Mouse (Mus musculus) fat pad, adult 2 months (tissue): ENCODE measurements at regions not wholly inside any gene's neighbourhood (a gene's known extent, or its start where the extent isn't known, plus 50 kb on each side); places are given as distances from the start of the nearest gene placed in this dataset.

Experiments
- DNase-seq: peaks from one replicate; pipeline ENCODE4 v3.0.0-alpha.2; 2011; ENCODE audit warnings: low read depth, low spot score; ENCODE audit errors: extremely low read depth

GRCm38 (mm10) chr13:5204143-5204542, 595.2 kb upstream of the Akr1e1 start:
- DNase-seq = no peak

GRCm38 (mm10) chr13:5211659-5212058, 602.7 kb upstream of the Akr1e1 start:
- no peak for DNase-seq

GRCm38 (mm10) chr13:5229476-5229875, 620.5 kb upstream of the Akr1e1 start:
- no peak for DNase-seq

DNA sequence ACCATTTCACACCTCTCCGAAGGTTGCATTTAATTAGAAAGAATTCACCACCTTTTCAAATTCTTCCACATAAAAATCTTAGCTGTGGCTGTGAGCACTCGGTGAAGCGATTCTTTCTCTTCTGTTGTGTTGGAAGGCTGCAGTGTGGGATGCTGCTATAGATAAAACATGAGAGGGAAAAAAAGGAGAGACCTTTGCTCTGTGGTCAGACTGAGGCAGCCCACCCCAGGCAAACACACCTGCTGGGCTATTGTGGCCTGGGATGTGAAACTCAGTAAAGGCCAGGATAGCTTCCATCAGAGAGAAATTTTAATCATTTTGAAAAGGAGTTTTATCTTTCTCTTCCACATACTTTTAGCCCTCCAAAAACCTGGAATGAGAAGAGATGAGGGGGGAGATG, 625.3 kb upstream of the Akr1e1 start:
- no peak for DNase-seq

DNA sequence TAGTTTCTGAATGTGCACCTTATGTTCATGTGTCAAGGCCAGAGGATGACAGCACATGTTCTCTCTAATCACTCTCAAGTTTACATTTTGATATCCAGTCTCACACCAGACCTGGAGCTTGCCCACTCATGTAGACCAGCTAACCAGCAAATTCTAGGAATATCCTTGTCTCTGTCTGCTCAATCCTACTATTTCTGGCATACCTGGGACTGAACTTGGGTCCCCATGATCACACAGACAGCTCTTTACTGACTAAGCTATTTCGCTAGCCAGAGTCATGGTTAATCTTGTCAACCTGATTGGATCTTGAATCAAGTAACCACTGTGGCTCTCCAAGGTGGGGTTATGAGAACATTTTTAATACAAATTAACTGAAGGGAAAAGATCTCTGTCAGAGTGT, 625.9 kb upstream of the Klf6 start:
- DNase-seq = no peak

- no peak for DNase-seq
These were observed 620.7 kb upstream of the Klf6 start for GRCm38 (mm10) chr13:5240541-5240940.

DNA sequence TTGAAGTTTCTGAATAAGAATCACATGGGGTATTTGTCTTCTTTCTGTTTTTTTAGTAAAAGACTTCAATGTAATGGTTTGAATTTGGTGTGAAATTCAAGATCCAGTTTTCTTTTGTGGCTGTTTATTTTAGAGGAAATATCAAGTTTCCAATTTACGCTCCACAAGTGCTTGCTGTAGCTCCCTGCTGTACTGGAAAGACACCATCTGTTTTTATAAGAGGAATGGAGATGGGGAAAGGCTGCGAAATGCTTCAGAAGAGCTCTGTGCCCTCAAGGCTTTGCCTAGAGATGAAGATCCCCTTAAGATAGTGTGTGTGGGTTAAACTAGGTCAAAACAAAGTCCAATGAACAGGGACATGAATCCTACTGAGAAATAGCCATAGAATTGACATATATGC, 618.5 kb upstream of the Klf6 start:
- no peak for DNase-seq

- no peak for DNase-seq
These were observed 612.5 kb upstream of the Klf6 start for GRCm38 (mm10) chr13:5248671-5249391.

DNA sequence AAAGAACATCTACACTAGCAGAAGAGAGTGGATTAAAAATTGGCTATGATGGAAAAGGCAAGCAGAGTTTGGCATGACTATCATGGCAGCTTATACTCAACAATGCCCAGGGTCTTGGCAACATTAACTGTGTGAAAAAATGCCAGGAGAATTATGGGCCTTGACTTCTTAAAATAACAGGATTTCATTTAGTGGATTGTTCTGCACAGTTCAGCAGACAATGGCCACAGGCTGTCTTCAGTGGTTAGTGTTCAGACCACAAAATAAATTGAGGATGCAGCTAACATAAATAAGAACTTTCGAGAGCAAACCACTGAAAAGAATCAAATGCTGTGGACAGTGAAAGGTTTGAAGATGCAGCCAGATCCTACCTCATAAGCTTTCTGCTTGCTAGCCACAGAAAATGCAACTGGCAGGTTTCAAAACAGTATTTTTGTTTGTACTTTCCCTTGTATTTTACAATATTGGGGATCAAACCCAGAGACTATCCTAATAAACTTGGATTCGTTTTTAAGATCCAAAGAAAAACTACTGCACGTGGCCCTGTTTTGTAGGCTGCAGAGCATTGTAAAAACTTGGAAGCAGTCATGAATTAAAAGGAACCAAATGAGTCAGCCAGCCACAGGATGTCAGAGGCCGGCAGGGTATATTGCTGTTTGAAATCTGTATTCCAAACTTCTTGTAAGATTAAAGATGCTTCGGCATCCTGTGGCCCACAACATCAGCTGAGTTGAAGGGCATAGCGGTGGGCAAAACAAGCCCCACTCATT, 603.2 kb upstream of the Klf6 start:
- DNase-seq = peak; percentile 62

- no peak for DNase-seq
These were observed 601.5 kb upstream of the Klf6 start for GRCm38 (mm10) chr13:5259760-5260159.

GRCm38 (mm10) chr13:5272506-5273192, 588.6 kb upstream of the Klf6 start:
- no peak for DNase-seq

DNA sequence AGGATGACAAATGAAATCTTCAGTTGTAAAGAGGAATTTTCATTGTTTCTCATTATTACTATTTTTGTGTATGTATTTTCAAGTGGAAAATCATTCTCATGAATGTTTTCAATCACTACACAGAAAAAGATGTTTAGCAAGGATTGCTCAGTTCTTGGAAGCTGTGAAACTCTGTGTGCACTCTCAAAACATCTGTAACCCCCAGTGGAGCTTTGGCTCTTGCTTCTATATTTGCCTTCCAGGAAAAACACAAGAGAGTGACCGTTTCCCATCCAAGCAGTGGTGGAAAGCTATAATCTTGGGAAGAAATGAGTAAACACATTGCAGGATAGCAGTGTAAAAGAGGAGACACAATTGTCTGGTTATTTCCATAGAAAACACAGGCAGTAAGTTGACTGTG, 584.7 kb upstream of the Klf6 start:
- no peak for DNase-seq

DNA sequence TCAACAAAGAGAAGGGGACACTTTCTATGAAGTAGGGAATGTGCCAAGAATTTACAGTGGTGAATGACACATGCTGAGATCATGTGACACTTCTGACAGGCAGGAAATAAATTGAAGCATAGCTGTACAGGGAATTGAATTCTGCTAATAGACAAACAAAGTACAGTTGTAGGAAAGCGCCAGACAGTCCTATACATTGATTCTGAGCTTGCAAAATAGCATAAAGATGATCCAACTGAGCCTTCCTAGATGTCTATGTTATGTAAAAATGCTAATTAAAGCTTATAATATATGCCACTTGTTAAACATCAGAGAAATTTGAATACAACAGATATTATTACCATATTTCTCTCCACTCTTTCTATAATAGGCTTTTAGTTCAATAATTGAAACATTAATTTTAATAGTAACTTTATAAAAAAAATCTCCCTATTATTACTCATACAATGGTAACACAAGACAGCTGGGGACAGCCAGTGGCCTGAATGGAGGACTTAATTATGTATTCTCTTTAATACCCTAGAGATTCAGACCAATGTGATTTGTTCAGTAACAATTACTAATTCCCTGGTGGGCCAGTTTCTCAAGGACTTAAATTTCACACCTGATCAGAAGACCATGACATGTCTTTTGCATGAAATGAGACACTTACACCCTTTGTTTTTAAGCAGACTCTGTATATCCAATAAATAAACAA, 571.4 kb upstream of the Klf6 start:
- no peak for DNase-seq

DNA sequence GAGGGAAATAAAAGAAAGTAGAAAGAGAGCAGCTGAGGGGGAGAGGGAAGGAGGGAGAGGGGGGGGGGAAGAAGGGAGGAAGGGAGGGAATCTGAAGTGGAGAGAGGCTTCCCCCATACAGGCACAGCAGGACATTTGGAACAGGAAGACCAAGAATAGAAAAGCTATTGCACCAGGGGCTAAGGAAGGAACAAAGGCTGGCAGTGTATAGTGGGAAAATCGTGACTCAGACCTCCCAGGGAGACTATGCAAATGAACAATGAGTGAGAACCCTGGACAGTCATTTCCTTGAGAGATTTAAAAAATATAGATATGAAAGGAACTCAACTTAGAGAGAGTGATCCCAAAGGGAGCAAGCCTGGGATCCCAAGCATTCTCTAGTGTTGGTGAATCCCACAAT, 559.1 kb upstream of the Klf6 start:
- DNase-seq = no peak

DNA sequence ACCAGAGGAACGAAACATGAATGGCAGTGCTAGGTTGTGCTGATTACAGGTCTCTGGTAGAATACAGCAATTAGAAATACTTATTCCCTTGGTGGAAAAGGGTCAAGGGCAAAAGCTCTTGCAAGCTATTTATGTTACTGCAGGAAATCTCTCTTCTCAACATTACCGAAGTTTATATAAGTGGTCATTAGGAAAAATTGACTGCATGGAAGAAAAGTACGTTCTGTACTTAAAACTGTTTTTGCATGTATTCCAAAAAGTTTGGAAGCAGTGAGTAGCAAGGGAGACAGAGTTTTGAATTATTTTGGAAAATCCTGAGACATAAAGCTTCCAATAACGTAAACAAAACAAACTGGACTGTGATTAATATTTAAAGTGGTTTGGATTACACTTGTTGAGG, 554.6 kb upstream of the Klf6 start:
- DNase-seq = no peak

GRCm38 (mm10) chr13:5313297-5313696, 548.0 kb upstream of the Klf6 start:
- no peak for DNase-seq

GRCm38 (mm10) chr13:5315011-5315410, 546.3 kb upstream of the Klf6 start:
- DNase-seq = no peak

- DNase-seq = no peak
These were observed 543.1 kb upstream of the Klf6 start for GRCm38 (mm10) chr13:5317941-5318856.

DNA sequence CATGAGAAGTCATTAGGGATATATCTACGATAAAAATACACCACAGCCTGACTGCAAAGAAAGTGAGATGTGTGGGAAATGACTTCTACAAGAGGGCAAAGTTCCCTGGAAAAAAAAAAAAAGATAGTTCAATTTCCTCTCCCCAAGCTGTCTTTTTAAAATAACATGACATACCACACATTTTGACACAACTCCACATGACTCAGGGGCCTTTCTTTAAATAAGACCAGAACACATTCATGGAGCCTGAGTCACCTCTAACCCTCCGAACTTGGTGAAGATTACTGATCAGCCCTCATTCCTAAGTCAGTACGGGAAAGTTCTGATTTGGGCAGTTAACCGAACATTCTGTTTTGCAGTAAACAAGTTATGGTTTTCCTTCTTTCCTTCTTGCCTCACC, 515.6 kb upstream of the Klf6 start:
- no peak for DNase-seq
